Mouse (Mus musculus) liver, embryonic 15.5 days (tissue): ENCODE results near the gene Tead1. TPM values are rescaled to one million over a fixed set of nuclear protein-coding genes. Genes with fewer than 3 reads are reported as not detected.

ENCODE experiments used
- ATAC-seq: fragments of 200-750 bp; cut with Nextera tagmentation; 2 replicates; pipeline ENCODE4 v1.8.0; 2017; ENCODE audit warnings: moderate number of reproducible peaks, mild to moderate bottlenecking, moderate library complexity; ENCODE audit not compliant: insufficient read depth
- H3K27ac ChIP-seq: fragments of 300-500 bp; sonication (generic); replicated peaks from 2 replicates; pipeline ENCODE4 v1.5.1; 2015; ENCODE audit warnings: mild to moderate bottlenecking, inconsistent platforms
- H3K27me3 ChIP-seq: fragments of 300-500 bp; sonication (generic); 2 replicates; pipeline ENCODE4 v1.6.1; 2015; ENCODE audit warnings: mild to moderate bottlenecking, inconsistent platforms
- H3K36me3 ChIP-seq: fragments of 300-500 bp; sonication (generic); replicated peaks from 2 replicates; pipeline ENCODE4 v1.6.1; 2015; ENCODE audit warnings: moderate library complexity, mild to moderate bottlenecking, inconsistent platforms
- H3K4me1 ChIP-seq: fragments of 300-500 bp; sonication (generic); replicated peaks from 2 replicates; pipeline ENCODE4 v1.6.1; 2015; ENCODE audit warnings: inconsistent platforms
- H3K4me2 ChIP-seq: fragments of 300-500 bp; sonication (generic); 2 replicates; pipeline ENCODE4 v1.6.1; 2015; ENCODE audit warnings: moderate library complexity, mild to moderate bottlenecking, inconsistent platforms
- H3K4me3 ChIP-seq: fragments of 300-500 bp; sonication (generic); replicated peaks from 2 replicates; pipeline ENCODE4 v1.5.1; 2015; ENCODE audit warnings: mild to moderate bottlenecking, inconsistent platforms
- H3K9ac ChIP-seq: fragments of 300-500 bp; sonication (generic); 2 replicates; pipeline ENCODE4 v1.6.1; 2015; ENCODE audit warnings: moderate library complexity, mild to moderate bottlenecking, inconsistent platforms
- H3K9me3 ChIP-seq: fragments of 300-500 bp; sonication (generic); replicated peaks from 2 replicates; pipeline ENCODE4 v1.6.1; 2016; ENCODE audit warnings: inconsistent platforms
- WGBS: fragments of 180-500 bp; shearing (Covaris S2); methylation state at CpG from one replicate; pipeline ENCODE4 v1.1.7; 2015; ENCODE audit warnings: mixed read lengths; ENCODE audit not compliant: insufficient replicate concordance; 5-methylcytosine and 5-hydroxymethylcytosine counted together
- polyA plus RNA-seq: library from polyadenylated mRNA; unstranded; fragments of >200 nt; fragmentation: Nextera tagmentation; extraction: Ambion mirVana; gene quantifications from 2 replicates; pipeline ENCODE4 v1.2.1, GENCODE M21; 2015

Tead1 gene
- polyA plus RNA-seq, 1 experiment from 2014 or later, result 1.2 TPM

GRCm38 (mm10) chr7:112779636-112780035 lies 100.5 kb downstream of the Tead1 start:
- H3K4me3 ChIP-seq, result no peak overlapping the region
- no peaks in the 10 kb centered on the region for H3K9me3 ChIP-seq
- H3K4me1 ChIP-seq, result no peaks in the 10 kb centered on the region
- WGBS, result 48% methylated on average over 6 of the region's 6 CpGs
- H3K27me3 ChIP-seq, result no peaks in the 10 kb centered on the region
- H3K9ac ChIP-seq, result no peak overlapping the region
- ATAC-seq, result no peak; the same call in 1 of the 2 replicates
- H3K36me3 ChIP-seq, result no peaks in the 10 kb centered on the region
- no peak overlapping the region for H3K4me2 ChIP-seq
- no peak overlapping the region for H3K27ac ChIP-seq

- 52% methylated on average over 6 of the region's 6 CpGs for WGBS
- Histone ChIP-seq H3K27ac (no peak overlapping the region), H3K9ac (no peak overlapping the region), H3K27me3 (no peaks in the 10 kb centered on the region), H3K4me2 (no peak overlapping the region), H3K4me3 (no peak overlapping the region), H3K36me3 (no peaks in the 10 kb centered on the region), H3K4me1 (no peaks in the 10 kb centered on the region), H3K9me3 (no peaks in the 10 kb centered on the region)
- no peak for ATAC-seq
Observed at GRCm38 (mm10) chr7:112780910-112781309, 101.8 kb downstream of the Tead1 start.

GRCm38 (mm10) chr7:112781987-112782386 lies 102.9 kb downstream of the Tead1 start:
- H3K4me1 ChIP-seq, result peaks cover 3% of the 10 kb centered on the region
- H3K4me3 ChIP-seq, result no peak overlapping the region
- ATAC-seq, result no peak
- no peak overlapping the region for H3K4me2 ChIP-seq
- no peaks in the 10 kb centered on the region for H3K27me3 ChIP-seq
- H3K9me3 ChIP-seq, result no peaks in the 10 kb centered on the region
- H3K27ac ChIP-seq, result no peak overlapping the region
- H3K36me3 ChIP-seq, result no peaks in the 10 kb centered on the region
- H3K9ac ChIP-seq, result no peak overlapping the region
- 73% methylated on average over 8 of the region's 8 CpGs for WGBS

DNA sequence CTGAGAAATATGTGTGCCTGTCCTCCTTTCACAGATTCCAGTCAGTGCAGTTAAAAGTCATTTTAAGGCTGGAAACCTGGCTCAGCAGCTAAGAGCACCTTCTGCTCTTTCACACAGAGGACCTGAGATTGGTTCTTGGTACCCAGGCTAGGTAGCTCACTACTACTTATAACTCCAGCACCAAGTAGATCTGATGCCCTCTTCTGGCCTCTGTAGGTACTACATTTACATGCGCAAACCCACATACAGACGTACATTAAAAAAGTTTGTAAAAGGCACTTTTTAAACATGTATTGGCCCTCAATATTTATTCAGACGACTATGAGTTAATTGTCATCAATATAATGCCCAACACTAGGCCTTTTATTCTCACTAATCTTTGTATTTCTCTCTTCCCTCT lies 105.2 kb downstream of the Tead1 start:
- H3K9me3 ChIP-seq, result no peaks in the 10 kb centered on the region
- peaks cover 7% of the 10 kb centered on the region for H3K4me1 ChIP-seq
- 69% methylated on average over 3 of the region's 3 CpGs for WGBS
- no peak overlapping the region for H3K4me2 ChIP-seq
- ATAC-seq, result no peak
- no peak overlapping the region for H3K4me3 ChIP-seq
- no peaks in the 10 kb centered on the region for H3K27me3 ChIP-seq
- H3K9ac ChIP-seq, result no peak overlapping the region
- no peaks in the 10 kb centered on the region for H3K36me3 ChIP-seq
- no peak overlapping the region for H3K27ac ChIP-seq

DNA sequence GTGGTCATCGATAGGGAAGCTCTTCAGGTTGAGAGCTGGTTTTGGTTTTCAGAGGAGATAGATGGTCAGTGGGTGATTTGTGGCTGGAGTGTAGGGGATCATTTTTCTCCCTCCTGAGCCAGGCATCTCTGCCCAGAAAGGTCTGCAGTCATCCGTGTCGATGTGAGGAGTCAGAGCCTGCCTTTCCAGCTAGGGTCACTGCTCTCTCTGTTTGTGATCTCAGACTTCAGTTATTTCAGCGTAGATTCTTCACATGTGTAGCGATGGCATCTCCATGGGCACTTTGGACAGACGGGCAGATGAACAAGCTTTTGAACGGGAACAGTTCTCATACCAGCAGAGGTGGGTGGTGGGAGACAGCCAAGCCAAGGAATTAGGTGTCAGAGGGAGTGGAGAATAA lies 106.2 kb downstream of the Tead1 start:
- no peaks in the 10 kb centered on the region for H3K36me3 ChIP-seq
- no peak overlapping the region for H3K4me3 ChIP-seq
- H3K9ac ChIP-seq, result no peak overlapping the region
- ATAC-seq, result no peak
- H3K27ac ChIP-seq, result no peak overlapping the region
- H3K4me1 ChIP-seq, result peaks cover 9% of the 10 kb centered on the region
- no peaks in the 10 kb centered on the region for H3K27me3 ChIP-seq
- H3K9me3 ChIP-seq, result no peaks in the 10 kb centered on the region
- no peak overlapping the region for H3K4me2 ChIP-seq
- 73% methylated on average over 7 of the region's 7 CpGs for WGBS

DNA sequence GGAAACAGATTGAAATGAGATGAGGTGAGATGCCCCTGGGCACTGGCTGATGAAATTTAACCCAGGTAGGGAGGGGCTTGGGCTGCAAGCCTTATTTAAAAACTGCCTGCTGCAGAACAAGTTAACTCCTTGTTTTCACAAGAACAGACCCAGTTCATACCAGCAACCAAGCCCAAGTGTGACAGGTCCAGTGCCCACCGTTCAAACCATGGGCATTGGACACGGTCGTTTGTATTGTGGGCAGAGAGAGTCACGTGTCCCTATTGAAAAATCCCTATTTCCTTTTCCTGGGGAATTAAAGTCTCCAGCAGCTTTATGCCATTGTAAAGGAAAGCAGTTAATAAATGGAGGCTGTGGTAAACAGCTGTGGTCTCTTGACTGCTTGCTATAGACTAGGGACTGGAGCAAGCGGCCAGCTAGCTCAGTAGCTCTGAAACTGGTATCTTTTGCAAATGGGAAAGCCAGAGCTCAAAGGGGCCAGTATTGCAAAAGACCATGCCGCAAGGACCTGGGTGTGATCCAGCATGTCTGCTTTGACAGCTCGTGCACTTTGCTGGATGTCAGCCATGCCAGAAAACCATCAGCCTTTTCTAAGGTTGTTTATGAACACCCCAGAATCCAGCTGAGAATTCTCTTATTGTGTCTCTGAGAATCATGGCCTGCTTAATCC lies 107.6 kb downstream of the Tead1 start:
- Histone ChIP-seq H3K4me2 (no peak overlapping the region), H3K9me3 (no peaks in the 10 kb centered on the region), H3K27me3 (no peaks in the 10 kb centered on the region), H3K27ac (0 out of 2 replicates have a peak overlapping the region, but pooled peaks have one; percentile 11), H3K36me3 (no peaks in the 10 kb centered on the region), H3K4me3 (no peak overlapping the region), H3K9ac (no peak overlapping the region), H3K4me1 (peaks cover 9% of the 10 kb centered on the region)
- 35% methylated on average over 7 of the region's 7 CpGs for WGBS
- no peak for ATAC-seq

GRCm38 (mm10) chr7:112787281-112787680 lies 108.2 kb downstream of the Tead1 start:
- Histone ChIP-seq H3K4me2 (no peak overlapping the region), H3K4me1 (peaks cover 9% of the 10 kb centered on the region), H3K27ac (no peak overlapping the region), H3K36me3 (no peaks in the 10 kb centered on the region), H3K9me3 (no peaks in the 10 kb centered on the region), H3K4me3 (no peak overlapping the region), H3K9ac (no peak overlapping the region), H3K27me3 (no peaks in the 10 kb centered on the region)
- 66% methylated on average over 7 of the region's 7 CpGs for WGBS
- no peak for ATAC-seq

GRCm38 (mm10) chr7:112788321-112788751 lies 109.2 kb downstream of the Tead1 start:
- Histone ChIP-seq H3K27me3 (no peaks in the 10 kb centered on the region), H3K9ac (no peak overlapping the region), H3K9me3 (no peaks in the 10 kb centered on the region), H3K4me1 (peaks cover 9% of the 10 kb centered on the region), H3K27ac (0 out of 2 replicates have a peak overlapping the region, but pooled peaks have one; percentile 33), H3K4me2 (no peak overlapping the region), H3K4me3 (no peak overlapping the region), H3K36me3 (no peaks in the 10 kb centered on the region)
- ATAC-seq, result peak; percentile 76
- WGBS, result 57% methylated on average over 7 of the region's 7 CpGs

DNA sequence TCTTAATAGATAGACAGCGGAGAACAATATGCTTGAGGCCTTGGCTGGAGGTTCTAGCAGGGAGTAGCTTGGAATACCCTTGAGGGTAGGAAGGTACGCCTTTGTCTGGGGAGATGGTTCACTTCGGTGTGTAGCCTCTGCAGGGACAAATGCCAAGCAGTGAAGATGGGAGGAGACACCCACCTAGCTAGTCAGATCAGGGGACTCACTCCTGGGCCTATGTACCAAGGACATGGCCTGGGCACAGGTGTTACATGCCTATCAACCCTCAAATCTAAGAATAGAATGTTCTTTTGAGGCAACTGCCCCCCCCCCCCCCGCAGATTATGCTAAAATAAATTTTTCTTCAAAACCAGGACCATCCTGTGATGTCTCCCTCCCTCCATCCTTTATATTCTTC lies 110.6 kb downstream of the Tead1 start:
- no peaks in the 10 kb centered on the region for H3K9me3 ChIP-seq
- 66% methylated on average over 4 of the region's 4 CpGs for WGBS
- H3K4me1 ChIP-seq, result peaks cover 9% of the 10 kb centered on the region

GRCm38 (mm10) chr7:112790334-112790733 lies 111.2 kb downstream of the Tead1 start:
- 33% methylated on average over 2 of the region's 2 CpGs for WGBS
- no peak overlapping the region for H3K9ac ChIP-seq
- H3K4me1 ChIP-seq, result peaks cover 9% of the 10 kb centered on the region
- H3K27me3 ChIP-seq, result no peaks in the 10 kb centered on the region
- ATAC-seq, result no peak
- no peak overlapping the region for H3K4me2 ChIP-seq
- no peak overlapping the region for H3K4me3 ChIP-seq
- no peaks in the 10 kb centered on the region for H3K36me3 ChIP-seq
- H3K9me3 ChIP-seq, result no peaks in the 10 kb centered on the region
- no peak overlapping the region for H3K27ac ChIP-seq

More for the DNA sequence above, 110.6 kb downstream of the Tead1 start:
- Histone ChIP-seq H3K4me3 (no peak overlapping the region), H3K27ac (no peak overlapping the region), H3K36me3 (no peaks in the 10 kb centered on the region), H3K4me2 (no peak overlapping the region), H3K27me3 (no peaks in the 10 kb centered on the region), H3K9ac (no peak overlapping the region)
- no peak for ATAC-seq

DNA sequence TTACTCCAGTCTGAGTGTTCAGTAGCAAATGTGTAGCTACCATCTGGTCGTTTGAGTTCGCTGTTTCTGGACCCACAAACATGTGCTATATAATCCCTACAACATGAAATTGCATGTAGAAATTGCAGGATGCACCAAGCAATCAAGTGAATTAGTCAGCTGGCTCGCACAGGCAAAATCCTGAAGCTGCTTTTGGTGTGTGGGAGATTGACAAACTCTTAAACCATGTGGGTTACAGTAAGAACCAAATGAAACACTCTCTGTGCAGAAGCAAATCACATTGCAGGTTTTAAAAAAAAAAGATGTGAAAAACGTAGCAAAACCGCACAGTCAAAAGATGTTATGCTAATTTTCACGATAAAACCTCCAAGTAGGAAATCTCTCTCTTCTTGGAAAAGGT lies 113.6 kb downstream of the Tead1 start:
- Histone ChIP-seq H3K27ac (no peak overlapping the region), H3K4me1 (peaks cover 3% of the 10 kb centered on the region; the same call in 1 of the 2 replicates), H3K9ac (no peak overlapping the region), H3K4me2 (no peak overlapping the region), H3K27me3 (no peaks in the 10 kb centered on the region), H3K36me3 (no peaks in the 10 kb centered on the region), H3K9me3 (no peaks in the 10 kb centered on the region), H3K4me3 (no peak overlapping the region)
- 53% methylated on average over 6 of the region's 6 CpGs for WGBS
- ATAC-seq, result no peak

- peaks cover 3% of the 10 kb centered on the region; the same call in 1 of the 2 replicates for H3K4me1 ChIP-seq
- no peaks in the 10 kb centered on the region for H3K36me3 ChIP-seq
- no peaks in the 10 kb centered on the region for H3K9me3 ChIP-seq
- no peaks in the 10 kb centered on the region for H3K27me3 ChIP-seq
- 51% methylated on average over 7 of the region's 7 CpGs for WGBS
- no peak overlapping the region for H3K27ac ChIP-seq
- no peak overlapping the region for H3K4me2 ChIP-seq
- no peak overlapping the region for H3K9ac ChIP-seq
- H3K4me3 ChIP-seq, result no peak overlapping the region
- no peak for ATAC-seq
Observed at GRCm38 (mm10) chr7:112793903-112794302, 114.8 kb downstream of the Tead1 start.
